Comparison of ENCODE assay signal across 14 mouse cellular contexts in the genomic region with DNA sequence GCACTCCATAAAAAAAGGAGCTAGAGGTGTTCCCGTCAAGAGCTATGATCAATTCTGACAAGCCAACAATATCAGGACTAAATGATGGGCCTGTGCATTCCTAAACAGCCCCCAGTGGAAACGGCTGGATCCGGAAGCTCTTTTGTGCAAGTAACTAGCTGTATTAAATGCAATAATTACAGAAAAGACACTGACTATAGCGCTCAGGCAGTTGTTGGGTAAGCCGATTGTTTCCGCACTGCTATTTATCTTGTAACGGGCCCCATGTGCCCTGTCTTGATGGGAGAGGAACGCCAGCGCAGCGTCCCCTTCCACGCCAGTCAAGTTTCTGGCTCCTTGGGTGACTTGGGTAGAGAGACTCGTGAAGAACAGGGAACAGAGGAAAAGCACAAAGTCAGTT.
DNase-seq lines count a peak whose midpoint lies in the region; ATAC-seq and TF ChIP-seq lines count a peak whose summit lies in the region.
"Had no signal": no experiment of that assay in that cellular context is flagged by ENCODE, and none has a peak within 500 bp of the region (broad histone marks: within the 10 kb centered on the region; RNA-seq: fewer than 3 reads in every experiment).

No protein-coding gene starts in this region.

- H3K9me3 ChIP-seq in kidney, postnatal 0 days (replicated peaks; ENCODE audit: low read length) = no peaks in the 10 kb centered on the region
- no peaks in the 10 kb centered on the region for H3K9me3 ChIP-seq in neural tube, embryonic 11.5 days (ENCODE audit: control insufficient read depth, low read length)
- H3K9me3 ChIP-seq: embryonic facial prominence, embryonic 13.5 days; kidney, embryonic 15.5 days; limb, embryonic 15.5 days had no signal

- no peaks in the 10 kb centered on the region for H3K27me3 ChIP-seq in kidney, postnatal 0 days (ENCODE audit: insufficient read depth, low read length)
- H3K27me3 ChIP-seq in neural tube, embryonic 11.5 days (ENCODE audit: control insufficient read depth, insufficient read depth, low read length) = no peaks in the 10 kb centered on the region
- H3K27me3 ChIP-seq: embryonic facial prominence, embryonic 13.5 days; limb, embryonic 15.5 days had no signal

- intact Hi-C loops in left cerebral cortex, postnatal 14 days (cut with DNase I) = no loop called here

- H3K4me1 ChIP-seq in kidney, postnatal 0 days (replicated peaks; ENCODE audit: insufficient read depth, low read length) = no peaks in the 10 kb centered on the region
- peaks cover 6% of the 10 kb centered on the region; the same call in 1 of the 2 replicates for H3K4me1 ChIP-seq in neural tube, embryonic 11.5 days (ENCODE audit: control insufficient read depth, insufficient read depth, low read length)
- H3K4me1 ChIP-seq: embryonic facial prominence, embryonic 13.5 days; limb, embryonic 15.5 days had no signal

- no peak overlapping the region for H3K27ac ChIP-seq in kidney, postnatal 0 days
- no peak overlapping the region for H3K27ac ChIP-seq in neural tube, embryonic 11.5 days (ENCODE audit: low read depth, low read length)
- H3K27ac ChIP-seq: embryonic facial prominence, embryonic 13.5 days; kidney, embryonic 15.5 days; limb, embryonic 15.5 days had no signal

- no peak overlapping the region for H3K9ac ChIP-seq in kidney, postnatal 0 days (ENCODE audit: low read depth, low read length)
- H3K9ac ChIP-seq in neural tube, embryonic 11.5 days (ENCODE audit: low read length) = no peak overlapping the region
- H3K9ac ChIP-seq: embryonic facial prominence, embryonic 13.5 days; kidney, embryonic 15.5 days; limb, embryonic 15.5 days had no signal

- no peak overlapping the region for H3K4me3 ChIP-seq in kidney, postnatal 0 days (replicated peaks; ENCODE audit: low read depth, low read length)
- H3K4me3 ChIP-seq in neural tube, embryonic 11.5 days (ENCODE audit: low read depth, low read length) = no peak overlapping the region
- H3K4me3 ChIP-seq: embryonic facial prominence, embryonic 13.5 days; kidney, embryonic 15.5 days; limb, embryonic 15.5 days had no signal

- no peak for TF ChIP-seq CTCF in kidney, postnatal 0 days (IDR thresholded peaks at IDR 0.05; ENCODE audit: low read depth)

- peak; percentile 7 for DNase-seq in kidney, postnatal 0 days (ENCODE audit: low spot score)
- DNase-seq in kidney, postnatal 10 days = no peak
- DNase-seq in embryo, embryonic 10.5 days (ENCODE audit: low spot score) = peak; percentile 7
- DNase-seq in neural tube, embryonic 11.5 days (ENCODE audit: low spot score) = peak; percentile 19
- DNase-seq in spleen, postnatal 14 days (ENCODE audit: low spot score in 2 of 2) = no peak
- DNase-seq in left cerebral cortex, postnatal 14 days (ENCODE audit: low spot score in 2 of 2) = no peak
- DNase-seq: adrenal gland, postnatal 10 days; cerebellum, adult 11 months; heart, postnatal 36 days; spleen, adult 18-20 months had no signal

- ATAC-seq in kidney, postnatal 0 days (replicated peaks; ENCODE audit: low FRiP score, low read depth) = no peak
- ATAC-seq in hematopoietic stem cell, adult 5-6 weeks (replicated peaks in 1 of 2; ENCODE audit: insufficient read depth in 1 of 2, low FRiP score in 2 of 2, low TSS enrichment in 1 of 2, low read depth in 1 of 2, poor library complexity in 2 of 2, severe bottlenecking in 2 of 2) = peak; percentile 21 to 37; a peak in 1 of 4 replicates
- ATAC-seq in neural tube, embryonic 11.5 days (ENCODE audit: insufficient read depth, low FRiP score, low TSS enrichment) = no peak

- no peaks in the 10 kb centered on the region for H3K36me3 ChIP-seq in kidney, postnatal 0 days (ENCODE audit: insufficient read depth, low read length)
- H3K36me3 ChIP-seq in neural tube, embryonic 11.5 days (ENCODE audit: control insufficient read depth, insufficient read depth, low read length) = no peaks in the 10 kb centered on the region
- H3K36me3 ChIP-seq: embryonic facial prominence, embryonic 13.5 days; kidney, embryonic 15.5 days; limb, embryonic 15.5 days had no signal

- 52% methylated on average over 12 of the region's 12 CpGs for WGBS in kidney, postnatal 0 days
- 37% methylated on average over 12 of the region's 12 CpGs for WGBS in neural tube, embryonic 11.5 days

- 0 out of 2 replicates have a peak overlapping the region, but pooled peaks have one; percentile 9 for H3K4me2 ChIP-seq in kidney, postnatal 0 days (ENCODE audit: low read length)
- H3K4me2 ChIP-seq in neural tube, embryonic 11.5 days (ENCODE audit: low read depth) = no peak overlapping the region
- H3K4me2 ChIP-seq: embryonic facial prominence, embryonic 13.5 days; kidney, embryonic 15.5 days; limb, embryonic 15.5 days had no signal

Comparison
In these comparisons a context has a peak if more than half of its experiments do, and no peak if none do; other contexts are left out.
1. DNase-seq: peak in kidney, postnatal 0 days (single experiment), embryo, embryonic 10.5 days (single experiment) and neural tube, embryonic 11.5 days (single experiment); none in kidney, postnatal 10 days (single experiment), spleen, postnatal 14 days (0 of 2) and left cerebral cortex, postnatal 14 days (0 of 2).
2. ATAC-seq: peak in hematopoietic stem cell, adult 5-6 weeks (2 of 2); none in kidney, postnatal 0 days (single experiment) and neural tube, embryonic 11.5 days (single experiment).